Mouse (Mus musculus): ENCODE measurements around the gene Fgd6. TPM values are rescaled to one million over a fixed set of nuclear protein-coding genes. Genes with fewer than 3 reads are reported as not detected.

Fgd6 gene
- total and polyA plus RNA-seq, 3 experiments = 1.4 to 28.3 (median 7.5) TPM

DNA sequence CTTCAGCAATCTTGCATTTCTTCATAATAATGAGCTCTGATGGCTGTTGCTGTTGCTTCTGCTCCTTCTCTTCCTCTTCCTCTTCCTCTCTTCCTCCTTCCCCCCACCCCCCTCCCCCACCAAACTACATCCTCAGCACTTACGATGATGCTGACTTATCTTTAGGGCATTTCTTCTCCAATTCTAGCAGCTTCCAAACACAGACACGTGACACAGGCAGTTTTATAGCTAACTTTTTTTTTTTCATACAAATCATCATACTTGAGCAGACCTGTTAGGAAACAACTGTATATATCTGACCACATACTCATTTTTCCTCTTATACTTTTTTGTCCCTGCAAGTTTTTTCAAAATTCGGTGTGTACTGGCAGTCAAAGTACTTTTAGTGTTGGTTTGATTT, 54.2 kb downstream of the Fgd6 start:
- DNase-seq (ENCODE audit: low spot score) (no peak), ATAC-seq (ENCODE audit: extremely low read depth, insufficient number of reproducible peaks, low FRiP score, poor library complexity, severe bottlenecking) (no peak)
- no peak for TF ChIP-seq GATA2 (IDR thresholded peaks at IDR 0.05; ENCODE audit: borderline replicate concordance, low read depth, low read length)
- no peak for TF ChIP-seq GATA1 (IDR thresholded peaks at IDR 0.05; ENCODE audit: borderline replicate concordance, low read length)
- TF ChIP-seq CTCF (IDR thresholded peaks at IDR 0.05; ENCODE audit: low read depth, low read length) = no peak
- TF ChIP-seq TAL1 (conservative IDR thresholded peaks at IDR 0.05; ENCODE audit: low read depth, low read length) = no peak
- TF ChIP-seq POLR2AphosphoS5 (IDR thresholded peaks at IDR 0.05; ENCODE audit: insufficient replicate concordance, low read depth, low read length) = no peak

DNA sequence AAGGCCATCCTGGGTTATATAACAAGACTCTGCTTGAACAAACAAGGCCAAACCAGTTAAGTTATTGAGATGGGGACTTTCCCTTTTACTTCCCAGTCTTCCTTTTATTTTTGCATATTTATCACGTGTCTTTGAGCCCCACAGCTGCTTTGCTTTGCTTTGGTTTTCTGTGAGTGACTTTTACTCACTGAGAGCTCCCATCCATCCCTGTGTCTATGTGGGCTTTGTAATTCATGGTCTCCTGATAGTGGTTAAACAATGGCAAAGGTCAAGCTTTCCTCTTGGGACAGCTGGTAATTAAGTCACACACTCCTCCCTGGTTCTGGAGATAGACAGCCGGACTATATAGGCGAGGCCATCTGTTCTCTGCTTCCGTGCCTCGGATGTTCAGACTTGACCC, 57.7 kb downstream of the Fgd6 start:
- ATAC-seq (ENCODE audit: extremely low read depth, insufficient number of reproducible peaks, low FRiP score, poor library complexity, severe bottlenecking) = no peak
- no peak for DNase-seq (ENCODE audit: low spot score)
- no peak overlapping the region for H3K4me3 ChIP-seq (ENCODE audit: low read depth, low read length)
- H3K9me3 ChIP-seq (replicated peaks) = peaks cover 4% of the 10 kb centered on the region; the same call in 1 of the 2 replicates
- H3K4me1 ChIP-seq (ENCODE audit: insufficient read depth, low read depth, low read length) = peaks cover 20% of the 10 kb centered on the region
- peaks cover 63% of the 10 kb centered on the region for H3K36me3 ChIP-seq (replicated peaks)
- TF ChIP-seq CTCF (IDR thresholded peaks at IDR 0.05; ENCODE audit: low read depth, low read length) = no peak
- TF ChIP-seq TAL1 (conservative IDR thresholded peaks at IDR 0.05; ENCODE audit: low read depth, low read length) = no peak
- no peak for TF ChIP-seq GATA1 (IDR thresholded peaks at IDR 0.05; ENCODE audit: borderline replicate concordance, low read length)
- no peak for TF ChIP-seq GATA2 (IDR thresholded peaks at IDR 0.05; ENCODE audit: borderline replicate concordance, low read depth, low read length)
- TF ChIP-seq POLR2AphosphoS5 (IDR thresholded peaks at IDR 0.05; ENCODE audit: insufficient replicate concordance, low read depth, low read length) = no peak
- no peaks in the 10 kb centered on the region for H3K27me3 ChIP-seq (ENCODE audit: insufficient read depth, low read length)

More for the DNA sequence above, 54.2 kb downstream of the Fgd6 start:
- Histone ChIP-seq H3K4me3 (ENCODE audit: low read depth, low read length) (no peak overlapping the region), H3K4me1 (ENCODE audit: insufficient read depth, low read depth, low read length) (peaks cover 15% of the 10 kb centered on the region), H3K27me3 (ENCODE audit: insufficient read depth, low read length) (no peaks in the 10 kb centered on the region), H3K36me3 (replicated peaks) (peaks cover 50% of the 10 kb centered on the region), H3K9me3 (replicated peaks) (peaks cover 4% of the 10 kb centered on the region; the same call in 1 of the 2 replicates)

DNA sequence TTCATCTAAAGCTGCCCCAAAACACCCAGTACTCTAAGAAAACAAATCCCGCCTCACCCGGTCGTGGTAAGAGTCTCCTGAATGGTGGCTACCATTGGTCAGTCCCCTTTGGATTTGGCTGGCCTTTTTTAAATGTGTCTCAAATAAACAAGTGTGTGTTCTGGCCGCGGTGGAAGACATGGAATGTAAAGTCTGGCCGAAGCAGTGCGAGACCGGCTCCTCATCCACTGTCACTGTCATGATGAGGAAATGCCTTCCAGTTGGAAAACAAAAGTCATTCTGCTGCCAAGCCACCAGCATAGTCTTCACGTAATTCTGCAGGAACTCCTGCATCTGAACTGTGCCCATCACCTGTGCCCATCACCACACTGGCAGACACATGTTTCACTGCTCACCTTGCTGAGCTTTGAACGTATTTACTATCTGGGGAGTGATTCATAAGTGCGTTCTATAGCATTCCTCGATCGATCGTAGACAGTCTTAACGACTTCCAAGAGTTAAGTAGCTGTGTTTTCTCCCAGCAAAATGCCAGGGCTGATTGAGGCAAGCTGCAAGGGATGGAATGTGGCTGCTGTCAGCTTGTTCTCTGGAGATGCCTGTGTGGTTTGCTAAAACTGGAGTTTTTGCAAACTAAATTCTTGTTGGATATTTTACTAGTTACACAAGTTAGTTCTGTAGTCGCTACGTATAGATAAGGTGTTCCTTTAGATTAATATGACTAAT, 60.1 kb downstream of the Fgd6 start:
- ATAC-seq (ENCODE audit: extremely low read depth, insufficient number of reproducible peaks, low FRiP score, poor library complexity, severe bottlenecking) (no peak), DNase-seq (ENCODE audit: low spot score) (no peak)
- TF ChIP-seq TAL1 (conservative IDR thresholded peaks at IDR 0.05; ENCODE audit: low read depth, low read length) = no peak
- TF ChIP-seq GATA2 (IDR thresholded peaks at IDR 0.05; ENCODE audit: borderline replicate concordance, low read depth, low read length) = no peak
- TF ChIP-seq CTCF (IDR thresholded peaks at IDR 0.05; ENCODE audit: low read depth, low read length) = no peak
- no peak for TF ChIP-seq GATA1 (IDR thresholded peaks at IDR 0.05; ENCODE audit: borderline replicate concordance, low read length)
- TF ChIP-seq POLR2AphosphoS5 (IDR thresholded peaks at IDR 0.05; ENCODE audit: insufficient replicate concordance, low read depth, low read length) = no peak
- Histone ChIP-seq H3K9me3 (replicated peaks) (peaks cover 4% of the 10 kb centered on the region; the same call in 1 of the 2 replicates), H3K27me3 (ENCODE audit: insufficient read depth, low read length) (no peaks in the 10 kb centered on the region), H3K4me3 (ENCODE audit: low read depth, low read length) (no peak overlapping the region), H3K4me1 (ENCODE audit: insufficient read depth, low read depth, low read length) (peaks cover 18% of the 10 kb centered on the region), H3K36me3 (replicated peaks) (peaks cover 65% of the 10 kb centered on the region)

DNA sequence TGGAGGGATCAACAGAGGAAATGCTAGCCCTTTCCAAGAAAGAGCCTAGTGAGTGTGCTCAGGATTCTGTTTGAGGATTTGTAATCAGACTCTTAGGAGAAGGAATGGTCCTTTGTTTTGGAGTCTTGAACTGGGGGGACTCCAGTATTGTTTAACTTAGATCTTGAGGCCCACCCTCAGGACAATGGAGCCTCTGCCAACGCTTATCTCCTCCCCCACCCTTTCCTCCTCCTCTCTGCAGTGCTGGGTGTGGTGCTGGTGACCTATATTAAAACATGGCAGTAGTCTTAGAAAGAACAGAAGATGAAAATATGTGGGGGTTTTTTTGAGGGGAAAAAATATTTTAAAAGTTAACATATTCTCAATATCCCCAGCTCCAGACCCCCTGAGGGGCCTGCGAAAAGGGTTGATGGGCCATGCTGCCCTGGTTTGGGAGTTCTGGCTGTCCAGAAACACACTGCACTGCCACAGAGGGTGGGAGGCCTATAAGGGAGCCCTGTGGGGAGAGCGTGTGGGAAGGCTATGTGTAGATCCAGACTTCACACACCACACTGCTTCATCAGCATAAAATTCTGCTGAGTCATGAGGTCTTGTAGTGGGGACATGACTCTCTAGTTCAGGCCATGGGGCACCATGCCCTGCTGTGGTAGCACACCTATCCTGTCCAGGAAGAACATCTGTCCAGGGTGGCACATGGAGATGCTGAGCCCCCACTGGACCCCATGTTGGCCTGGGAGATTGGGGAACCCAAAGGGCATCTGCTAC, 61.5 kb downstream of the Fgd6 start:
- Histone ChIP-seq H3K27me3 (ENCODE audit: insufficient read depth, low read length) (no peaks in the 10 kb centered on the region), H3K4me1 (ENCODE audit: insufficient read depth, low read depth, low read length) (peaks cover 18% of the 10 kb centered on the region), H3K4me3 (ENCODE audit: low read depth, low read length) (peak overlapping the region; percentile 23; the same call in 1 of the 2 replicates), H3K36me3 (replicated peaks) (peaks cover 62% of the 10 kb centered on the region), H3K9me3 (replicated peaks) (peaks cover under 1% of the 10 kb centered on the region; the same call in 1 of the 2 replicates)
- TF ChIP-seq GATA1 (IDR thresholded peaks at IDR 0.05; ENCODE audit: borderline replicate concordance, low read length) (no peak), TAL1 (conservative IDR thresholded peaks at IDR 0.05; ENCODE audit: low read depth, low read length) (no peak), CTCF (IDR thresholded peaks at IDR 0.05; ENCODE audit: low read depth, low read length) (no peak), POLR2AphosphoS5 (IDR thresholded peaks at IDR 0.05; ENCODE audit: insufficient replicate concordance, low read depth, low read length) (no peak), GATA2 (IDR thresholded peaks at IDR 0.05; ENCODE audit: borderline replicate concordance, low read depth, low read length) (no peak)
- ATAC-seq (ENCODE audit: extremely low read depth, insufficient number of reproducible peaks, low FRiP score, poor library complexity, severe bottlenecking) = 0 out of 2 replicates have a peak, but pooled peaks have one; percentile 45
- no peak for DNase-seq (ENCODE audit: low spot score)

DNA sequence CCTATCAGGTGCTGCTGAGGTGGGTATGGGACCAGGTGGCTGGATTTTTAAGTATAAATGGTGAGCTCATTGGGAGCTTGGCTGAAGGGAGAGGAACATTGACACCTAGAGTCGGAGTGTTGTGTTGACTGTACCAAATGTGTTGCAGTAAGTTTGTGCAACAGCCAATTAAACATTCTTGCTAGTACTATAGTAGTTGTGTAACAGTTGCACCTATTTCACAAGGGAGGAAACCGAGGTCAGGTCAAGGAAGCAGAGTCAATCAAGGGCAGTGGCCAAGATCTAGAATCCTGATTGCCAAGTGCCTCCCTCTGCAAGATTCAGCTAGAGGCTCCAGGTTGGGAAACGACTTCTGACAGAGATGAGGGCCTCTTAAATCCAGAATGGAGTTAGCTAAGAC, 62.3 kb downstream of the Fgd6 start:
- H3K27me3 ChIP-seq (ENCODE audit: insufficient read depth, low read length) = no peaks in the 10 kb centered on the region
- DNase-seq (ENCODE audit: low spot score) = no peak
- no peak for ATAC-seq (ENCODE audit: extremely low read depth, insufficient number of reproducible peaks, low FRiP score, poor library complexity, severe bottlenecking)
- H3K4me1 ChIP-seq (ENCODE audit: insufficient read depth, low read depth, low read length) = peaks cover 18% of the 10 kb centered on the region
- no peaks in the 10 kb centered on the region for H3K9me3 ChIP-seq (replicated peaks)
- H3K36me3 ChIP-seq (replicated peaks) = peaks cover 64% of the 10 kb centered on the region
- TF ChIP-seq TAL1 (conservative IDR thresholded peaks at IDR 0.05; ENCODE audit: low read depth, low read length) = no peak
- TF ChIP-seq POLR2AphosphoS5 (IDR thresholded peaks at IDR 0.05; ENCODE audit: insufficient replicate concordance, low read depth, low read length) = no peak
- TF ChIP-seq GATA1 (IDR thresholded peaks at IDR 0.05; ENCODE audit: borderline replicate concordance, low read length) = no peak
- TF ChIP-seq GATA2 (IDR thresholded peaks at IDR 0.05; ENCODE audit: borderline replicate concordance, low read depth, low read length) = no peak
- TF ChIP-seq CTCF (IDR thresholded peaks at IDR 0.05; ENCODE audit: low read depth, low read length) = no peak
- H3K4me3 ChIP-seq (ENCODE audit: low read depth, low read length) = no peak overlapping the region

DNA sequence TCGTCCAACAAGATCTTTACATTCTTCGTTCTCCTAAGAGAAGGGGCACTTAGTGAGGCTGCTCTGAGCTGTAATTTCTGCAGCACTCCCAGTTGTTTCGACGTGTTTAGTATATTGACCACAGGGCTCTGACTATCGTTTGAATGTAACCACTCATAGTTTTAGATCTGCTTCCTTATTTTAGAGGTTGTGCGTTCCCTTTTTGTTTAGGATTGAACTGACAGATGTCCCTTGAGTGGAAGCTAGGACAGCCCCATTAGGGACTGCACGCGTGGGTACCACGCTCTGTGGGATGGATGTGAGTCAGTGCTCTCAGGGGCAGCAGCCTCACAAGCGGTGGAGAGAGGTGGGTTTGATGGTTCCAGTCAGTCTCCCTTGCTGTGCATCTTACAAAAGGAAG, 69.7 kb downstream of the Fgd6 start:
- Histone ChIP-seq H3K27me3 (ENCODE audit: insufficient read depth, low read length) (no peaks in the 10 kb centered on the region), H3K36me3 (replicated peaks) (peaks cover 70% of the 10 kb centered on the region), H3K9me3 (replicated peaks) (no peaks in the 10 kb centered on the region), H3K4me3 (ENCODE audit: low read depth, low read length) (no peak overlapping the region), H3K4me1 (ENCODE audit: insufficient read depth, low read depth, low read length) (no peaks in the 10 kb centered on the region)
- DNase-seq (ENCODE audit: low spot score) (no peak), ATAC-seq (ENCODE audit: extremely low read depth, insufficient number of reproducible peaks, low FRiP score, poor library complexity, severe bottlenecking) (no peak)
- TF ChIP-seq GATA2 (IDR thresholded peaks at IDR 0.05; ENCODE audit: borderline replicate concordance, low read depth, low read length) (no peak), CTCF (IDR thresholded peaks at IDR 0.05; ENCODE audit: low read depth, low read length) (no peak), GATA1 (IDR thresholded peaks at IDR 0.05; ENCODE audit: borderline replicate concordance, low read length) (no peak), POLR2AphosphoS5 (IDR thresholded peaks at IDR 0.05; ENCODE audit: insufficient replicate concordance, low read depth, low read length) (no peak), TAL1 (conservative IDR thresholded peaks at IDR 0.05; ENCODE audit: low read depth, low read length) (no peak)

Measured in G1E (cell line).